Mouse (Mus musculus) C2C12 (cell line): ENCODE data around the gene Sox6.

Experiments
- CTCF ChIP-seq: IDR thresholded peaks from one replicate; pipeline ENCODE4 v1.5.1; 2011; ENCODE audit not compliant: control insufficient read depth, insufficient read depth, insufficient read length
- MAX ChIP-seq: IDR thresholded peaks from one replicate; pipeline ENCODE4 v1.6.1; 2011; ENCODE audit warnings: mild to moderate bottlenecking, control low read depth
- USF1 ChIP-seq: IDR thresholded peaks from one replicate; pipeline ENCODE4 v1.6.1; 2011; ENCODE audit warnings: low read depth, mild to moderate bottlenecking, control low read depth, moderate library complexity

GRCm38 (mm10) chr7:115597376-115597775 is 441.2 kb downstream of the Sox6 start:
- TF ChIP-seq CTCF = no peak
- TF ChIP-seq MAX = no peak
- no peak for TF ChIP-seq USF1
